Mouse (Mus musculus) mesoderm, embryonic 11.5 days (tissue): ENCODE results near the gene Dnaja4.
A peak's percentile ranks its signal among the peaks of the same experiment; 100 is the strongest.

Experiments
- DNase-seq: peaks from one replicate; pipeline ENCODE4 v3.0.0-alpha.2; 2012; ENCODE audit warnings: low read depth, low spot score

Gene Dnaja4

GRCm38 (mm10) chr9:54751684-54752083, 53.0 kb downstream of the Dnaja4 start:
- no peak for DNase-seq

GRCm38 (mm10) chr9:54752201-54752943, 53.7 kb downstream of the Dnaja4 start:
- DNase-seq = no peak

- no peak for DNase-seq
Measured at GRCm38 (mm10) chr9:54752944-54753295, 54.2 kb downstream of the Dnaja4 start.

GRCm38 (mm10) chr9:54759592-54759991, 60.9 kb downstream of the Dnaja4 start:
- DNase-seq = no peak

GRCm38 (mm10) chr9:54764091-54764490, 65.4 kb downstream of the Dnaja4 start:
- no peak for DNase-seq

- DNase-seq = peak; percentile 69
Measured at GRCm38 (mm10) chr9:54764561-54765217, 66.0 kb downstream of the Dnaja4 start, which contains the start of gene Crabp1. Gene Crabp1 (plus strand): TSS chr9:54764748.

GRCm38 (mm10) chr9:54765336-54766085, 66.8 kb downstream of the Dnaja4 start:
- DNase-seq = no peak
